Mouse (Mus musculus): Measurements from ENCODE around the gene Pde9a.

Gene Pde9a

GRCm38 (mm10) chr17:31470766-31471418 lies 84.9 kb downstream of the Pde9a start:
- DNase-seq (ENCODE audit: low spot score), result no peak

- DNase-seq (ENCODE audit: low spot score), result no peak
These were observed 88.4 kb downstream of the Pde9a start for GRCm38 (mm10) chr17:31474388-31474787.

GRCm38 (mm10) chr17:31478606-31479005 lies 92.6 kb downstream of the Pde9a start:
- DNase-seq (ENCODE audit: low spot score), result no peak

DNA sequence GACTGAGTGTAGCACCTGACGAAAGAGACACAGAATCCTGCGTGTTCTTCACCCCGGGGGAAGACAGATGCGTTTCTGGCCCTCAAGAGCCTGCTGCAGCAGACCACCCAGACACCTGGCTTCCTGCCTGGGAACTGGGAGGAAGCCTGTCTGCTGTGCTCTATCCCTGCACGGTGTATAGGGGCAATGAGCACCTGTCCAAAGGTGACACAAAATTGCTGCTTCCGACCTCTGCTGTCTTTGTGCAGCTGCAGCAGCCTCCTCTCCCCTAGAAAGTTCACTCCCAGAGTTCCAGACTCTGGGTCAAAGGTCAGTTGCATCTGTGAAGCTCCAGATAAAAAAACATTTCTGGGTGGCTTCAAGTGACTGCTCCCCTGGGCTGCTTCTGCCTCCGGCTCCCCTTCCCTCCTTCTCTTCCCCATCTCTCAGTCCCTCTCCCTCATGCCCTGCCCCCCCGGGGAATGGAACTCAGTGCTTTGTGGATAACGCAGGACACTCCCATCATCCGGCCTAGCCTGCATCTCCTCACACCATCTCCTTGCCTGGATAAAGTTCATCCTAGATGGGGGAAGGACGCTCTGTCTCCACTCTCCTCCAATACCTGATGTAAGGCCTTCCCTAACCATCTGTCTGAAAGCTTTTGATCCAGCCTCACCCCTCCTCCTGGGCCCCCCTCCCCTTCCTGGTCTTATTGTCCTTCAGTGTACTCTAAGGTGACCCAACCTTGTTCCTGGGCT lies 93.3 kb downstream of the Pde9a start:
- DNase-seq (ENCODE audit: low spot score), result no peak

- DNase-seq (ENCODE audit: low spot score), result no peak
These were observed 100.7 kb downstream of the Pde9a start for GRCm38 (mm10) chr17:31486616-31487198.

DNA sequence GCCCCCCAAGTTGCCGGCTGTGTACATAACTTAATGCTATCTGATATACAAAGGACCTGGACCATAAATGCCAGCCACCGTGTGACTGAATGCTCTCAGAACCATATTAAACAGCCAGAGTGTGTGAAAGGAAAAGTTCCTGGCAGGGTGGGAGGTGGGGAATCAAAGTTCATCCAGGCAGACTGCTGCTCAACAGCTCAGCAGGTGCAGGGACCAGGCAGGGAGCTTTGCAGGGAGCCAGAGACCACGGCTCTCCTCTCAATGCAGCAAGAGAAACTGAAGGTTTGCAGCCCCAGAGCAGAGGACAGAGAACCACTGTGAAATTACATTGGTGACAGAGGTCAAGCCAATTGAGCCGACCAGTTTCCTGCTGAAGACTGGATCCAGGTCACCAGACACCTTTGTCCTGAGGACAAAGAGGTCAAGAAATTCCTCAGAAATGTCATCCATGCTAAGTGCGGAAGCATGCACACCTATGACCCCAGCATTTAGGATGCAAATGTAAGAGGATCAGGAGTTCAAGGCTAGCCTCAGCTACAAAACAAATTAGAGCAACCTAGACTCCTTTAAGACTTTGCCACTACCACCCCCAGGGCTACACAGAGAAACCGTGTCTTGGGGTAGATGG lies 101.5 kb downstream of the Pde9a start:
- DNase-seq (ENCODE audit: low spot score), result no peak

DNA sequence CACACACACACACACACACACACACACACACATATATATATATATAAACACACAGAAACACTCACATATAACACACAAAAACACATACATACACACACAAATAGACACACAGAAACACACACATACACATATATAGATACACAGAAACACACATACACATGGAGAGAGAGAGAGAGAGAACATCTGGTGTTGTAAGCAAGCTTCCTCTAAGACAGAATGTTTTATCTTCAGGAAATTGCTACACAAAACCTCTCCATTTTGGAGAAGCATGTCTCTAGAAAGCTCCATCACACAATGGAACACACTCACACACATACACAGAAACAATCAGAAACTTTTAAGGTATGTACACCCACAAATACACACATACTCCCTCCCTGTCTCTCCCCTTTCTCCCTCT lies 105.3 kb downstream of the Pde9a start:
- DNase-seq (ENCODE audit: low spot score), result no peak

DNA sequence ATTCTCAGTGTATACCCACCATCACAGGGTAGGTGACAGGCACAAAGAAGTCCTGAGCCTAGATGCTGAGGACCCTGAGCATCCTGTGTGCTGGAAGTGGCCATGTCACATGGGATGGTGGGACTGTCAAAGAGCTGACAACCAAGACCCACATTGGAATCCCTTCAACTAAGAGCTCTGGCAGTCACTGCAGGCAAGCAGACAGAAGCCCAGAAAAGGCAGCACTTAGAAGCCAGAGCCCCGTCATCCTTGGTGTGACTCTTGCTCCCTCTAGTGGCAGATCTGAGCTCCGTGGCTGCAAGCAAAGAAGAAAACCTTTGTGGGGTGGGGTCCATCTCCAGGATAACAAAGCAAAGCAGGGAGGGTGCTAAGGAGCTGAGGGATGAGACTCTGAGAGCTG lies 106.4 kb downstream of the Pde9a start:
- DNase-seq (ENCODE audit: low spot score), result peak; percentile 40

DNA sequence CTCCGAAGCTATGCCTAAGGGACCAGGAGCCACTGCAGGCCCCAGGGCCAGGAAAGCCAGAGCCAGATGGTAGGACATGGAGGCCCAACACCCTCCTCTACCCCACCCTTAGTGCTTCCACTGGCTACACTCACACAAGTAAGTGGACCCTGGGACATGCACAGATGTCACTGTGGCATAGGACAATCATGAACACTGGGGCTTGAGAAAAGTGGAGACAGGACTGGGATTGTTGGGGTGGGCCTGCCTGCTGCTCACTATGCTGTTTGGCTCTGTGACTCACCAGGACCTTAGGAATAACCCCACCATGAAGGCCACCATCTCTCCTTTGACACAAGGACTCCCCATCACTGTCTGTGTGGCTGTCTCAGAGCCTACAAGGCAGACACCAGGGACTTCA lies 109.0 kb downstream of the Pde9a start:
- no peak for DNase-seq (ENCODE audit: low spot score)

DNA sequence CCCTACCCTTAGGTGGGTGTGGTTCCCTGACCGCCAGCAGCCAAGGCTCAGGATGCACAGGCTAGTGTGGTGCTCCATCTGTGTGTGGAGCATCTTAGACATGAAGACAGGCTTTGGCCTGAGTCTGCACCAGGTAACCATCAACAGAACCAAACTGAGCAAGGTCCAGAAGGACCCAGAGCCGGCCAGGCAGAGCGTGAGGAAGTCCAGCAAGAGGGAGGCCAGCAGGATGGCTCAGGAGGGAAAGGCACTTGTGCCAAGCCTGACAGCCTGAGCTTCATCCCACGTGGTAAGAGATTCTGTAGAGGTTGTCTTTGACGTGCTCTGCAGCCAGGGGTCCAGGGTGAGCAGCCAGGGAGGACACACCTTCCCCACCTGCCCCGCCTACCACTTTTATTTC lies 111.7 kb downstream of the Pde9a start:
- no peak for DNase-seq (ENCODE audit: low spot score)

DNA sequence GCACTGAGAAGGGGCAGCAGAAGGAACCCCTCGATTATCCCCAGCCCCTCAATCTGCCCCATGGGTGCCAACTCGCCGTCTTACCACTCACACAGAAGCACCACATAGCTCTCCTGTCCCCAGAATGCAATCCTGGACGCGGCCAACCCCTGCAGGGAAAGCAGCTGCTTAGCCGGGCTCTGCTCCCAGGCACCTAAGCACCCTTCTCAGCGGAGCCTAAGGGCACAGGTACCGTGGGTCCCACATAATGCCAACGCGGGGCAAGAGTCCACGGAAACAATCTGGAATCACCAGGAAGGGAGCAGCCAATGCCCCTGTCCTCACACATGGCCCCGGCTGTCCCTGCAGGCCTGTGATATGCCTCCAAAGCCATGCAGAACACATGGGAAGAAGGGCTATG lies 113.7 kb downstream of the Pde9a start:
- DNase-seq (ENCODE audit: low spot score), result no peak

- DNase-seq (ENCODE audit: low spot score), result no peak
These were observed 114.4 kb downstream of the Pde9a start for GRCm38 (mm10) chr17:31500416-31500815.

DNA sequence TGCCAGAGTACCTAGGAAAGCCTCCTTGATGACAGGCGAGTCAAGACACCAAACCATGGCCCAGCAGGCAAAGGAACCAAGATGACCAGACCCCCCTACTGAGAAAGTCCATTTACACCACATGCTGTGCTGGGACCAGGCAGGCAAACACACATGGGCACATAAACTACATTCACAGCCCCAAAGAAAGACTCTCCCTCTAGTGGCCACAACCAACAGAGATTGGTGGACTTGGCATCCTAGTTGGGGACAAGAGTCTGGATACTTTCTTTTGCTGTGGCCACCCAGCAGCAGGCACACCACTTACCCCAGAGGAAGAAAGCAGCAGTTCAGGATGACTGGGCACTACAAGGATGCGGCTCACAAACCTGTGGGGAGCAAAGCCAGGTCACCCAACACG lies 114.9 kb downstream of the Pde9a start:
- DNase-seq (ENCODE audit: low spot score), result no peak

GRCm38 (mm10) chr17:31502261-31502927 lies 116.4 kb downstream of the Pde9a start:
- DNase-seq (ENCODE audit: low spot score), result no peak

DNA sequence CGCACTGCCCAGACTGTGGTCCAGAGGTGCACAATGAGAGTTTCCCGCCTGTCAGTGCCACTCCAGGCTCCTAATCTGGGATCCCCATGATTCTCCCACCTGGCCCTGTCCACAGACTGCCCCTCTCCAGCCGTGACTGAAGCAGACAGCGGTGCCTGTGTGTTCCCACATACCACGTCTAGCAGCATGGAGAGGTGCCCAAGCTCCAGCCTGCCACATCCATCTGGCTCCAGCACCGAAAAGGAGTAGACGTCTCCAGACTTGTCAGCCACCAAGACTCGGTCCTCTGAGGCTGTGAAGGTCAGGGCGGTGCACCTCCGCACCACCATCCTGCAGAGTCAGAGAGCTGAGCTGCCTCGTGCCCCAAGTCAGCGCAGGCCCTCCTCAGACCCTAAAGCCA lies 117.3 kb downstream of the Pde9a start:
- DNase-seq (ENCODE audit: low spot score), result no peak

GRCm38 (mm10) chr17:31503936-31504335 lies 117.9 kb downstream of the Pde9a start:
- no peak for DNase-seq (ENCODE audit: low spot score)

DNA sequence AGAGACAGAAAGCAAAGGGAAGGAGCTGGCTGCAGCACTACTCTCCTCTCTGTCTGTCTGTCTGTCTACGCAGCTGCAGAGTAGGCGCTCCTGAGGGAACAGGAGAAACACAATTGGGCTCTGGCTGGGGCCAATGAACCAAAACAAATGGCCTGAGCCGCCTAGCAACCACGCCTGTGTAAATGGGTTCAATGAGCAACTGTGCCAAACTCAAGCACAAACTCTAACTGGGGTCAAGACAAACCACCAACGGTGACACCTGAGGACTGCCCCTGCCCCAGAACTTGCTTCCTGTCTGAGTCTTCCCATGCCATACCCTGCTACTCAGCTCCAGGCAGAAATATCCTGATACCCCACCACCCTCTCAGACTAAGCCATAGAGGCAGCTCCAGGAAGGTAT lies 119.0 kb downstream of the Pde9a start:
- DNase-seq (ENCODE audit: low spot score), result no peak

DNA sequence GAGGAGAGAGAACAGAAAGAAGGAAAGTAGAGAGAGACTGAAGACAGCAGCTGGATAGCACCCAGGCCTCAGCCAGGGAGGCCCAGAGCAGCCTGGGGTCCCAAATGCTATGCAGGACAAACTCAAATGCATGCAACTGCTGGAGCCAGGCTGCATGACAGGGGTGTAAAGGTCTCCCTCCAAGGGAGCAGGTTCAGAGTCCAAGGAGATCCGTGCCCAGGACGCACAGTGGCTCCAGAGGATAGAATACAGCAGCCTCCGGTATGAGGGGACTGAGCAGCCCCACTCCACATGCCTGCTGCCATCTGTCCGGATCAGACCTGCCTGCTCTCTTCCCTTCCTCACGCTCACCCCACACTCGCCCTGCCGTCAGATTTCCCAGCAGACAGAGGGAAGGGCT lies 120.3 kb downstream of the Pde9a start:
- DNase-seq (ENCODE audit: low spot score), result no peak

GRCm38 (mm10) chr17:31510944-31511343 lies 124.9 kb downstream of the Pde9a start:
- DNase-seq (ENCODE audit: low spot score), result no peak

GRCm38 (mm10) chr17:31511792-31512495 lies 125.9 kb downstream of the Pde9a start:
- peak; percentile 54 for DNase-seq (ENCODE audit: low spot score)

GRCm38 (mm10) chr17:31512593-31512992 lies 126.6 kb downstream of the Pde9a start:
- DNase-seq (ENCODE audit: low spot score), result no peak

GRCm38 (mm10) chr17:31514696-31515095 lies 128.7 kb downstream of the Pde9a start:
- DNase-seq (ENCODE audit: low spot score), result no peak

Data from urinary bladder, postnatal 10 days (tissue).